Comparison of ENCODE assay signal across 8 mouse cellular contexts in the genomic region with DNA sequence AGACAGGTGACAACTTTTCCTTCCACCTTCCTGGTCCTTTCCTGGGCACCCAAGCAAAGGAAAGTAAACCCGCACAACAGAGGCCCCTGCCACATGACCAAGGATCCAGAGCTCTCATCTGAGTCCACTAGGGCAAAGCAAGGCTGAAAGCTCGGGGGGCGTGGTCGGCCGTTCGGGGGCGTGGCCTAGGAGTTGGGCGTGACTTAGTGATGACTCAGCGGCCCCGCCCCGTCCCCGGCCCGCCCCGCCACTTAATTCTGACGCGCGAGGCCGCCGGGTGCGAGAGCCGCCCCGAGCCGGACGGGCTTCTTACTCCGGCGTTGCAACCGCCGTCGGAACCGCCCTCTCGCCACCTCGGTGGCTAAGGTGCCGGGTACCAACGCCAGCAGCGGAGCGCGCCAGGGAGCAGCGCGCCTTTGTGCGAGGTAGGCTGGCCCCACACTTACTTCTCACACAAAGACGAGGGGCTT.
DNase-seq lines count a peak whose midpoint lies in the region; ATAC-seq and TF ChIP-seq lines count a peak whose summit lies in the region.

No protein-coding gene starts in this region.

- TF ChIP-seq RAD21 in MEL (IDR thresholded peaks at IDR 0.05; ENCODE audit: low read depth, low read length), result no peak

- ATAC-seq in forebrain, postnatal 0 days, result peak; percentile 93
- ATAC-seq in neural tube, embryonic 15.5 days (ENCODE audit: low FRiP score), result peak; percentile 95

- peak; percentile 94 for DNase-seq in MEL (ENCODE audit: low read depth, low spot score)
- DNase-seq in cerebellum, adult 8-10 months, result peak; percentile 95
- peak; percentile 90 for DNase-seq in forebrain, postnatal 0 days
- peak; percentile 99 for DNase-seq in heart, postnatal 4 days
- DNase-seq in layer of hippocampus, adult 2 months (ENCODE audit: low spot score in 2 of 2), result peak; percentile 85 to 93
- DNase-seq in lung, adult 2 months, result peak; percentile 95
- peak; percentile 98 for DNase-seq in testis, postnatal 10 days (ENCODE audit: low spot score)

- TF ChIP-seq POLR2A in MEL (IDR thresholded peaks at IDR 0.05; ENCODE audit: control insufficient read depth in 1 of 2, insufficient read depth in 1 of 2, low read depth in 1 of 2, low read length in 2 of 2, poor library complexity in 1 of 2), result peak; percentile 67 to 78
- peak; percentile 78; the same call in 1 of the 2 replicates for TF ChIP-seq POLR2A in lung, adult 2 months (IDR thresholded peaks at IDR 0.05; ENCODE audit: borderline replicate concordance, extremely low read depth, low read depth, low read length)

- H3K9me3 ChIP-seq in MEL (replicated peaks; ENCODE audit: insufficient read depth, low read length), result no peaks in the 10 kb centered on the region
- H3K9me3 ChIP-seq in forebrain, postnatal 0 days (ENCODE audit: low read length), result no peaks in the 10 kb centered on the region
- H3K9me3 ChIP-seq in neural tube, embryonic 15.5 days (replicated peaks), result no peaks in the 10 kb centered on the region

- no peak for TF ChIP-seq CTCF in MEL (IDR thresholded peaks at IDR 0.05 in 2 of 3, conservative IDR thresholded peaks at IDR 0.05 in 1 of 3; ENCODE audit: control insufficient read depth in 1 of 3, insufficient read depth in 1 of 3, low read depth in 2 of 3, low read length in 3 of 3, poor library complexity in 1 of 3, severe bottlenecking in 1 of 3)
- TF ChIP-seq CTCF in forebrain, postnatal 0 days (IDR thresholded peaks at IDR 0.05; ENCODE audit: low read depth), result 0 out of 2 replicates have a peak, but pooled peaks have one; percentile 6
- peak; percentile 56 for TF ChIP-seq CTCF in layer of hippocampus, adult 2 months (conservative IDR thresholded peaks at IDR 0.05)
- no peak for TF ChIP-seq CTCF in lung, adult 2 months (IDR thresholded peaks at IDR 0.05; ENCODE audit: insufficient read depth, low read length)

- peaks cover 8 to 11% of the 10 kb centered on the region in 2 experiments for H3K4me1 ChIP-seq in MEL (ENCODE audit: control insufficient read depth in 1 of 2, insufficient read depth in 2 of 2, low read length in 2 of 2)
- peaks cover 27% of the 10 kb centered on the region; the same call in 1 of the 2 replicates for H3K4me1 ChIP-seq in forebrain, postnatal 0 days (ENCODE audit: insufficient read depth)
- H3K4me1 ChIP-seq in lung, adult 2 months (ENCODE audit: control insufficient read depth, insufficient read depth, low read length), result no peaks in the 10 kb centered on the region
- peaks cover 40% of the 10 kb centered on the region for H3K4me1 ChIP-seq in neural tube, embryonic 15.5 days

- peaks cover 0 to 12% of the 10 kb centered on the region in 2 experiments; a peak in 2 of 4 replicates for H3K36me3 ChIP-seq in MEL (ENCODE audit: control insufficient read depth in 1 of 2, insufficient read depth in 2 of 2, low read length in 2 of 2)
- no peaks in the 10 kb centered on the region for H3K36me3 ChIP-seq in forebrain, postnatal 0 days (ENCODE audit: insufficient read depth)
- H3K36me3 ChIP-seq in neural tube, embryonic 15.5 days, result no peaks in the 10 kb centered on the region

- no peak for TF ChIP-seq EP300 in MEL (IDR thresholded peaks at IDR 0.05; ENCODE audit: low read depth in 1 of 2, low read length in 2 of 2)

- under 1% methylated on average over 41 of the region's 41 CpGs for WGBS in forebrain, postnatal 0 days
- WGBS in lung, adult 2 months, result under 1% methylated on average over 41 of the region's 41 CpGs
- WGBS in neural tube, embryonic 15.5 days, result under 1% methylated on average over 41 of the region's 41 CpGs

- peak overlapping the region; percentile 96 to 98 for H3K4me3 ChIP-seq in MEL (ENCODE audit: control insufficient read depth in 1 of 2, insufficient read depth in 1 of 2, low read depth in 2 of 2, low read length in 2 of 2)
- H3K4me3 ChIP-seq in forebrain, postnatal 0 days (ENCODE audit: low read depth, low read length), result peak overlapping the region; percentile 90
- H3K4me3 ChIP-seq in layer of hippocampus, adult 2 months, result peak overlapping the region; percentile 67
- H3K4me3 ChIP-seq in lung, adult 2 months (replicated peaks; ENCODE audit: extremely low read depth, low read depth, low read length), result peak overlapping the region; percentile 79
- H3K4me3 ChIP-seq in neural tube, embryonic 15.5 days (replicated peaks), result peak overlapping the region; percentile 70

- peak overlapping the region; percentile 74 for H3K4me2 ChIP-seq in forebrain, postnatal 0 days (ENCODE audit: low read depth)
- H3K4me2 ChIP-seq in neural tube, embryonic 15.5 days, result peak overlapping the region; percentile 86

- peaks cover 14% of the 10 kb centered on the region for H3K79me2 ChIP-seq in MEL (ENCODE audit: control insufficient read depth, insufficient read depth, low read length, poor library complexity)

- H3K27ac ChIP-seq in MEL (ENCODE audit: control insufficient read depth, low read depth, low read length), result peak overlapping the region; percentile 87
- peak overlapping the region; percentile 81 for H3K27ac ChIP-seq in forebrain, postnatal 0 days (ENCODE audit: low read depth, low read length)
- peak overlapping the region; percentile 84 for H3K27ac ChIP-seq in layer of hippocampus, adult 2 months
- H3K27ac ChIP-seq in neural tube, embryonic 15.5 days (replicated peaks), result peak overlapping the region; percentile 84

- no peaks in the 10 kb centered on the region for H3K27me3 ChIP-seq in MEL (ENCODE audit: control insufficient read depth in 1 of 2, insufficient read depth in 2 of 2, low read length in 2 of 2)
- H3K27me3 ChIP-seq in forebrain, postnatal 0 days (ENCODE audit: insufficient read depth, low read length), result no peaks in the 10 kb centered on the region
- no peaks in the 10 kb centered on the region for H3K27me3 ChIP-seq in neural tube, embryonic 15.5 days (replicated peaks)

- peak overlapping the region; percentile 97 for H3K9ac ChIP-seq in MEL (ENCODE audit: control insufficient read depth, low read depth, low read length, poor library complexity, severe bottlenecking)
- H3K9ac ChIP-seq in forebrain, postnatal 0 days, result peak overlapping the region; percentile 98
- peak overlapping the region; percentile 99 for H3K9ac ChIP-seq in neural tube, embryonic 15.5 days (replicated peaks)

TF ChIP-seq in MEL, 35 proteins besides CTCF, POLR2A, EP300 and RAD21:
- 0 out of 2 replicates have a peak, but pooled peaks have one; percentile 30 for TF ChIP-seq MAX (IDR thresholded peaks at IDR 0.05; ENCODE audit: low read length)
- no peak for TF ChIP-seq MAFK (IDR thresholded peaks at IDR 0.05; ENCODE audit: borderline replicate concordance, low read depth, low read length)
- TF ChIP-seq POLR2AphosphoS2 (IDR thresholded peaks at IDR 0.05; ENCODE audit: low read length), result peak; percentile 71; the same call in 1 of the 2 replicates
- TF ChIP-seq TCF12 (IDR thresholded peaks at IDR 0.05; ENCODE audit: low read depth, low read length), result peak; percentile 44
- no peak for TF ChIP-seq GATA1 (IDR thresholded peaks at IDR 0.05; ENCODE audit: low read depth, low read length)
- TF ChIP-seq SMC3 (IDR thresholded peaks at IDR 0.05; ENCODE audit: low read depth, low read length), result no peak
- TF ChIP-seq JUND (IDR thresholded peaks at IDR 0.05; ENCODE audit: low read depth, low read length), result no peak
- TF ChIP-seq NELFE (IDR thresholded peaks at IDR 0.05; ENCODE audit: low read depth, low read length), result peak; percentile 78
- TF ChIP-seq UBTF (IDR thresholded peaks at IDR 0.05; ENCODE audit: borderline replicate concordance, insufficient read depth, low read depth, low read length), result no peak
- no peak for TF ChIP-seq E2F4 (IDR thresholded peaks at IDR 0.05; ENCODE audit: borderline replicate concordance, low read depth, low read length)
- TF ChIP-seq SIN3A (IDR thresholded peaks at IDR 0.05; ENCODE audit: low read length), result 0 out of 2 replicates have a peak, but pooled peaks have one; percentile 62
- TF ChIP-seq MEF2A (IDR thresholded peaks at IDR 0.05; ENCODE audit: extremely low read depth, insufficient replicate concordance, low read depth, low read length, poor library complexity, severe bottlenecking), result 0 out of 2 replicates have a peak, but pooled peaks have one; percentile 21
- TF ChIP-seq MYC (IDR thresholded peaks at IDR 0.05; ENCODE audit: low read depth, low read length), result no peak
- no peak for TF ChIP-seq RCOR1 (IDR thresholded peaks at IDR 0.05; ENCODE audit: low read depth, low read length)
- peak; percentile 78 for TF ChIP-seq ZMIZ1 (IDR thresholded peaks at IDR 0.05; ENCODE audit: low read depth, low read length)
- no peak for TF ChIP-seq MAZ (IDR thresholded peaks at IDR 0.05; ENCODE audit: low read depth, low read length)
- TF ChIP-seq MXI1 (IDR thresholded peaks at IDR 0.05; ENCODE audit: low read depth, low read length), result peak; percentile 54; the same call in 1 of the 2 replicates
- no peak for TF ChIP-seq ELF1 (IDR thresholded peaks at IDR 0.05; ENCODE audit: low read depth, low read length)
- no peak for TF ChIP-seq POLR2AphosphoS5 (IDR thresholded peaks at IDR 0.05; ENCODE audit: borderline replicate concordance, low read depth, low read length)
- TF ChIP-seq KAT2A (conservative IDR thresholded peaks at IDR 0.05; ENCODE audit: low read depth, low read length), result no peak
- no peak for TF ChIP-seq BHLHE40 (IDR thresholded peaks at IDR 0.05; ENCODE audit: borderline replicate concordance, low read depth, low read length)
- TF ChIP-seq USF1 (IDR thresholded peaks at IDR 0.05; ENCODE audit: low read depth, low read length), result peak; percentile 77
- TF ChIP-seq NRF1 (IDR thresholded peaks at IDR 0.05; ENCODE audit: insufficient read depth, low read depth, low read length, poor library complexity, severe bottlenecking), result no peak
- no peak for TF ChIP-seq ZC3H11A (IDR thresholded peaks at IDR 0.05; ENCODE audit: low read depth, low read length)
- TF ChIP-seq MYB (IDR thresholded peaks at IDR 0.05; ENCODE audit: low read depth, low read length), result no peak
- no peak for TF ChIP-seq GABPA (IDR thresholded peaks at IDR 0.05; ENCODE audit: low read depth, low read length)
- TF ChIP-seq USF2 (IDR thresholded peaks at IDR 0.05; ENCODE audit: borderline replicate concordance in 1 of 2, insufficient read depth in 1 of 2, low read depth in 1 of 2, low read length in 2 of 2), result no peak
- no peak for TF ChIP-seq ZNF384 (IDR thresholded peaks at IDR 0.05; ENCODE audit: low read depth, low read length)
- 0 out of 2 replicates have a peak, but pooled peaks have one; percentile 34 for TF ChIP-seq TBP (IDR thresholded peaks at IDR 0.05; ENCODE audit: low read depth, low read length)
- no peak; the same call in 1 of the 2 replicates for TF ChIP-seq ETS1 (IDR thresholded peaks at IDR 0.05; ENCODE audit: low read depth, low read length)

Comparison
In these comparisons a context has a peak if more than half of its experiments do, and no peak if none do; other contexts are left out.
1. Peak in every context shown above with its lines: DNase-seq, ATAC-seq, H3K4me3 ChIP-seq and H3K27ac ChIP-seq.
2. CTCF ChIP-seq: peak in forebrain, postnatal 0 days (single experiment) and layer of hippocampus, adult 2 months (single experiment); none in MEL (0 of 3) and lung, adult 2 months (single experiment).